Mouse (Mus musculus) heart, embryonic 16.5 days (tissue): ENCODE results near the gene Pola1. TPM values are rescaled to one million over a fixed set of nuclear protein-coding genes. Genes with fewer than 3 reads are reported as not detected.
"Not testable (repeated sequence)": the region's sequence is repeated elsewhere in the genome, so short reads cannot be mapped to it uniquely, and the experiment has no call there.

ENCODE experiments used
- ATAC-seq: fragments of 200-750 bp; cut with Nextera tagmentation; replicated peaks from 2 replicates; pipeline ENCODE4 v1.8.0; 2017; ENCODE audit warnings: moderate number of reproducible peaks; ENCODE audit not compliant: insufficient read depth, low FRiP score; ENCODE audit errors: extremely low read depth
- H3K27ac ChIP-seq: fragments of 300-500 bp; sonication (generic); 2 replicates; pipeline ENCODE4 v1.5.1; 2014; ENCODE audit warnings: mild to moderate bottlenecking, low read length, control low read depth, moderate library complexity
- H3K27me3 ChIP-seq: fragments of 300-500 bp; sonication (generic); 2 replicates; pipeline ENCODE4 v1.6.1; 2014; ENCODE audit warnings: low read length, mixed read lengths; ENCODE audit not compliant: control insufficient read depth, insufficient read depth
- H3K36me3 ChIP-seq: fragments of 300-500 bp; sonication (generic); 2 replicates; pipeline ENCODE4 v1.6.1; 2014; ENCODE audit not compliant: control insufficient read depth, insufficient read depth
- H3K4me1 ChIP-seq: fragments of 300-500 bp; sonication (generic); 2 replicates; pipeline ENCODE4 v1.6.1; 2014; ENCODE audit warnings: low read length, mixed read lengths; ENCODE audit not compliant: control insufficient read depth, insufficient read depth
- H3K4me2 ChIP-seq: fragments of 300-500 bp; sonication (generic); 2 replicates; pipeline ENCODE4 v1.6.1; 2014; ENCODE audit warnings: low read depth, mild to moderate bottlenecking, control low read depth, low read length
- H3K4me3 ChIP-seq: fragments of 300-500 bp; sonication (generic); 2 replicates; pipeline ENCODE4 v1.5.1; 2014; ENCODE audit warnings: mild to moderate bottlenecking, control low read depth, low read length
- H3K9ac ChIP-seq: fragments of 300-500 bp; sonication (generic); 2 replicates; pipeline ENCODE4 v1.6.1; 2014; ENCODE audit warnings: low read length, control low read depth
- H3K9me3 ChIP-seq: fragments of 300-500 bp; sonication (generic); replicated peaks from 2 replicates; pipeline ENCODE4 v1.6.1; 2016; ENCODE audit warnings: low read length; ENCODE audit not compliant: control insufficient read depth
- WGBS: fragments of 180-500 bp; shearing (Covaris S2); extraction: QIAGEN DNeasy Blood & Tissue Kit; methylation state at CpG from one replicate; pipeline ENCODE4 v1.1.7; 2014; 5-methylcytosine and 5-hydroxymethylcytosine counted together
- polyA plus RNA-seq: library from polyadenylated mRNA; unstranded; fragments of >200 nt; fragmentation: Nextera tagmentation; extraction: Ambion mirVana; gene quantifications from 2 replicates; pipeline ENCODE4 v1.2.1, GENCODE M21; 2015

The Pola1 gene
- polyA plus RNA-seq, 1 experiment from 2014 or later: 11.6 TPM

DNA sequence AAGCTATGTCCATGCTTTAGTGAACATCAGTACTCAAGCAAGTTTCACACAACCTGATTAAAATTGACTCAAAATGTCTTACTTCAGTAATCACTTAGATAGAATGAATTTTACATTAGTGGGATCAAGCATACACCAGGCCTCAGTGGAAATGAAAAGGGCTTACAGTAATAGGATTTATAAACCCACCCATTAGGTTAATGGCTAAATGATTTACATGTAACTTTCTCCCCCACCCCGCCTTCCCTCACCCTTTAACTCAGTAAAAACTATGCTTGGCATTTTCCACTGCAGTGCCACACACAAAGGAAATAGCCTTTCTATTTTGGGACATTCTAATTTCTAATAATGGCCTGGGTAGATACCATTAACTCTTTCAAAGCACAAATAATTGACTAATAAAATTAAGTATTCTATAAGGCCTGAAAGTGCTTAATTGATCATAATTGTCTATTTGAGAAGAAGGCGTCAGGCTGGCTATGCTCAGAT lies 129.0 kb downstream of the Pola1 start:
- Histone ChIP-seq H3K4me1 (no peaks in the 10 kb centered on the region), H3K27me3 (no peaks in the 10 kb centered on the region), H3K9me3 (no peaks in the 10 kb centered on the region), H3K4me3 (no peak overlapping the region), H3K27ac (peak overlapping the region; percentile 71), H3K4me2 (0 out of 2 replicates have a peak overlapping the region, but pooled peaks have one; percentile 9), H3K9ac (no peak overlapping the region), H3K36me3 (no peaks in the 10 kb centered on the region)
- WGBS: 48% methylated on average over 2 of the region's 2 CpGs
- no peak for ATAC-seq

DNA sequence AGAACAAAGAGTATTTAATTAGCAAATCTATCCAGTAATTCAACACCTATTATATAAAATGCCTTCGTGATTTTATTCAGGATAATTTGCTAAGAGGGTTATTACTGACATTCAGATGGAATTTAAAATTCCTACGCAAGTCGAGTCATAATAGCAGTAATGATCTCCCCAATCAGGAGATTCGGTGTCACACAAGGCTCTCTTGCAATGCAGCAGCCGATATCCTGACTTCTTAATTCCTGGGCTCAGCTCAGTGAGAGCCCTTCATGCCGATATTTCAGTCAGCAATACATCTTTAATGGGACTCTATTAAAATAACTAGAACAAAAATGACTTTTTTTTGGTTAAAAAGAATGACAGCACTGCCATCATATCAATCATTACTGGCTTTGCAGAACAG lies 134.4 kb downstream of the Pola1 start:
- H3K27ac ChIP-seq: no peak overlapping the region
- H3K4me2 ChIP-seq: no peak overlapping the region
- no peaks in the 10 kb centered on the region for H3K9me3 ChIP-seq
- 84% methylated on average over 6 of the region's 6 CpGs for WGBS
- no peak overlapping the region for H3K4me3 ChIP-seq
- ATAC-seq: no peak
- H3K36me3 ChIP-seq: no peaks in the 10 kb centered on the region
- no peak overlapping the region for H3K9ac ChIP-seq
- H3K27me3 ChIP-seq: no peaks in the 10 kb centered on the region
- H3K4me1 ChIP-seq: no peaks in the 10 kb centered on the region

DNA sequence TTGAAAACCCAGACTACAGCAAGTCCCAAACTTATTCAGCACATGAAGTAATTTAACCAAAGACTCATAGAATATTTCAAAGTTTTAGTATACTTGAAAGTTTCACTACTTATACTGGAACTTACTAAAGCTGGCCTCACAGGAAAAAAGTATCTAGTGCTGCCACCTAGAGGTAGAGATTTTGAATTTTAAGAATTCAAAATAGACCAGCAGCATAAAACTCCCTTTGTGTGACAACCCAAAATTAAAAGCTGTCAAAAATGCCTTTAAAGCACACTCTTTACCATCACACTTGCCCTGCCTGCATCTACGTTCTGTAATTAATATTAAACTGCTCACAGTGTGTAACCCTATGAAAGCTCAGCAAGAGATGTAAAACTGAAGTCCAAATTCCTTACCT lies 166.2 kb downstream of the Pola1 start:
- no peak for ATAC-seq
- Histone ChIP-seq H3K27ac (no peak overlapping the region), H3K27me3 (no peaks in the 10 kb centered on the region), H3K9me3 (no peaks in the 10 kb centered on the region), H3K36me3 (no peaks in the 10 kb centered on the region), H3K4me3 (no peak overlapping the region), H3K9ac (no peak overlapping the region), H3K4me1 (no peaks in the 10 kb centered on the region), H3K4me2 (no peak overlapping the region)
- 35% methylated on average over 1 of the region's 1 CpGs for WGBS

DNA sequence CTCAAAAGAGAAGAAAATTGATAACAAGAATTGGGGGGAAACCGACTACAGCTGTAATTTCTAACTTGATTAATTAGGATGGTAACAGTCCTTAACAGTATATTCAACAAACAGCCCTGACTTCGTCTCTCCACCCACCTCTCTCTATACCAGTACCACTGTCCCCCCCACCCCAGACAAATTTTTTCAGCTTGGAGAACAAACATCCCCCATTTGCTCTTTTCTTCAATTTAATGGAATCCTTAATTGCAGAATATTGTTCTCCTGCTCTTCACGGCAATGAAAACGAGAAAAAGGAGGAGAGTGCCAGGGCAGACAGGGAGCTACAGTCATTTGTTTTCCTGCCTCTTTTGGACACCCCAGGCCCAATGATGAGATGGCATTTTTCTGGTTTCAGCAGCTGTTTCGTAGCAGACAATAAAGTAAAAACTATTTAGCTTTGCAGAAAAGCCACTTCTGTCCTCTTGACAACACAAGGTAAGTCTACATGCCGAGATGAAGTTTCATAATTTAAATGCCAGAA lies 202.2 kb downstream of the Pola1 start:
- Histone ChIP-seq H3K4me2 (no peak overlapping the region), H3K36me3 (no peaks in the 10 kb centered on the region), H3K4me3 (no peak overlapping the region), H3K9me3 (no peaks in the 10 kb centered on the region), H3K27me3 (no peaks in the 10 kb centered on the region), H3K9ac (no peak overlapping the region), H3K27ac (no peak overlapping the region), H3K4me1 (no peaks in the 10 kb centered on the region)
- WGBS: 73% methylated on average over 6 of the region's 6 CpGs
- ATAC-seq: no peak

DNA sequence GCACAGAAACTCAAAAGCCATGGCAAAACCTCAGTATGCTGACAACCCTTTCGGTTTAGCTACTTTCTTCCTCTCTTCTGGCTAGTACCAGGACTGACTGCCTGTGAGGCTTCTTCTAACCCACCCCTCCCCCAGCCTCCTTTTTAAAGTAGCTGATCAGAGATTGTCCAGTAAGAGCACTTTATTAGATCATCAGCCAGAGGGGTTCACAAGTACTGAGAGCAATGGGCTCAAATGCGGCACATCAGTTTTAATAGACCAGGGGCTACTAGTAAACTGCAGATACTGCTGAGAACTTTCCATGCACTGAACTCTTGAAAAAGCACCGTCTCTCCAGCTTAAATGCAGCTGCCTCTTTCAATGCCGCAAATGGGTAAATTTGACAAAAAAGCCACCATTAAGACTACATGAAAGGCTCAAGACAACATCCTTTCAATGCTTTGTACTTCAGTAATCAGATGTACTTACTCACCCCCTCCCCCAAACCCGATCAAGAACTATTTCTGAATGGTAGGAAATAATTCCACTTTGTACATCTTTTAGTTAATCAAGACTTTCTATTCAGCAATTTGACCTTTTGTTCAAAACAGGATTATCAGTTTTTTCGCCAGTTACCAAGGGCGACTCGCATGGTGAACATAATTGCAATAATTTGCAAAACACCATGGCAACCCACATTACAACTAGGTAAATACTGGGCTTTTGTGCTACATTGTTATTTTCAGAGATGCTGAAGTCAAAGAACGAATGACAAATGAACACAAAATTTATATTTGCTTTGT lies 202.8 kb downstream of the Pola1 start:
- H3K4me3 ChIP-seq: no peak overlapping the region
- no peak overlapping the region for H3K4me2 ChIP-seq
- H3K9ac ChIP-seq: no peak overlapping the region
- no peak overlapping the region for H3K27ac ChIP-seq
- no peaks in the 10 kb centered on the region for H3K36me3 ChIP-seq
- no peaks in the 10 kb centered on the region for H3K27me3 ChIP-seq
- no peak for ATAC-seq
- WGBS: 84% methylated on average over 9 of the region's 9 CpGs
- no peaks in the 10 kb centered on the region for H3K4me1 ChIP-seq
- no peaks in the 10 kb centered on the region for H3K9me3 ChIP-seq

DNA sequence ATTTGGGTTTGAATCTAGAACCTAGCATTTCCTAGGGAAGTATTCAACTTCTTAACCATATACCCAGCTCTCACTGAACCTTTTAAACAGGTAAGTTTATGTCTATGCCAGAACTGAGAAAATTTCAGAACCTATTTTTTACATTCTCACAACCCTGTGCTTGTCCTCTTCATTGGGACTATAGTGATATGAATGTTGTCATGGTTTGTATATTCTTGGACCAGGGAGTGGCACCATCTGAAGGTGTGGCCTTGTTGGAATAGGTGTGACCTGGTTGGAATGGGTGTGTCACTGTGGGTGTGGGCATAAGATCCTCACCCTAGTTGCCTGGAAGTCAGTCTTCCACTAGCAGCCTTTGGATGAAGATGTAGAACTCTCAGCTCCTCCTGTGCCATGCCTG lies 231.1 kb downstream of the Pola1 start:
- H3K36me3 ChIP-seq, H3K9ac ChIP-seq, H3K4me2 ChIP-seq, H3K27me3 ChIP-seq, H3K4me3 ChIP-seq, ATAC-seq, H3K4me1 ChIP-seq, H3K9me3 ChIP-seq, H3K27ac ChIP-seq: not testable (repeated sequence)

DNA sequence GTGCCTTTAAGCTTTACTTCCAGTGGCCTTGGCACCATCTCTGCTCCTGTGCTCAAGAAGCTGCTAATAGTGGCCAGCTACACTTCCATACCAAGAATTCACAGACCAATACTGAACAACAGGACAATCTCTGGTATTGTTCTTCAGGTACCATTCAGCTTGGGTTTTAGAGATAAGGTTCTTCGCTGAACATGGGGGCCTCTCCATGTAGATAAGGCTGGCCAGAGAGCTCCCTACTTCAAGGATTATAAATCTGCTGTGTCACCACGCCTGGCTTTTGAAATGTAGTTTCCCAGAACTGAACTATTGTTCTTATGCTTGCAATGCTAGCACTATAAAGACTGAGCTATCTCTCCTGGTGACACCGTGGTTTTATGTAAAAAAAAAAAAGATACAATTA lies 234.9 kb downstream of the Pola1 start:
- H3K27ac ChIP-seq: no peak overlapping the region
- ATAC-seq: no peak
- 58% methylated on average over 3 of the region's 3 CpGs for WGBS
- no peaks in the 10 kb centered on the region for H3K36me3 ChIP-seq
- H3K27me3 ChIP-seq: no peaks in the 10 kb centered on the region
- H3K4me3 ChIP-seq: no peak overlapping the region
- H3K9me3 ChIP-seq: no peaks in the 10 kb centered on the region
- no peak overlapping the region for H3K4me2 ChIP-seq
- H3K9ac ChIP-seq: no peak overlapping the region
- no peaks in the 10 kb centered on the region for H3K4me1 ChIP-seq

DNA sequence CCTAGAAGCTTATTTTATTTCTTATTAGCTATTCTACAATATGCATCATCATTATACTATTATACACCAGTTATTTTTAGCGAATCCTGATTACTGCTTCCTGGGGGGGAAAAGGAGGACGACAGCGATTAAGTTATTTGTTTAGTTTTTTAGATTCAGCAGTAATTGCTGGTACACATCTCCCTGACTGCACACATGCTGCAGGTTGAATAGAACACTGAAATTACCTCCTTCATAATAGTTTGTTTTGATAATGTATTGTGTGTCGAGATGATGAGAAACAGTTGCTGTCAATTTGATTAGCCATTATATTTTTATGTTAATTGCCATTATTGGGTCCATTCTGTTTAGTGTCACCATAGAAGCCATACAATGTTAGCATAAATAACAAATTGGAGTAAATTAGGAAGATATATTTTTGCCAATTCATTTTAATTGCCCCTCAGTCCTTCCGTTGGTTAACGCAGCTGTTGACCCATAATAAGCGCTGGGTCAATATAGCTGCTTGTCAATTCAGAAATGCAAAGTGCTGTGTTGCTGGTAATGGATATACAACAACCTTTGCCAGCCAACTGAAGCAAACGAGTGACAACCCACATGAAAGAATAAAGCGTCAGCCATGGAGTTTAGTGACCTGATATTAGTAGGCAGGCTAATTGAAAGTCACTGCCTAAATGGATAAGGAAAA lies 254.5 kb downstream of the Pola1 start:
- Histone ChIP-seq H3K4me3 (no peak overlapping the region), H3K9ac (no peak overlapping the region), H3K4me1 (no peaks in the 10 kb centered on the region), H3K4me2 (no peak overlapping the region), H3K9me3 (no peaks in the 10 kb centered on the region), H3K36me3 (no peaks in the 10 kb centered on the region), H3K27ac (no peak overlapping the region), H3K27me3 (no peaks in the 10 kb centered on the region)
- WGBS: 87% methylated on average over 9 of the region's 9 CpGs
- ATAC-seq: no peak

DNA sequence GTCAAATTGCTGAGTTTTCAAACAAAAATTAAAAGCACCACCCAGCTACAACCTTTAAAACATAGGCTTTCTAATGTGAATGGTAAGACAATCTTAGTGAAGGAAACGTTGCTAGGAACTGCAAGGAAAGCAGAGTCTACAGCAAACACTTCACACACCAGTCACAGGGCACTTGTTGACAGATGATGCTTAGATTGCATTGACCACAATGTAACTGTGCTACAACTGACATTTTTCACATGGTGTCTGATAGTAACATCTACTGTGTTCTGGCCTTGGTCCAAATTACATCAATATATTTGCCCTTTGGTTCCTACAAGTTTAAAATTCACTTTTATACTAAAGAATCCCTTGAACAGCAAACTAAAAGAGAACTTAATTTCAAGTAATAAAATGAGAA lies 258.5 kb downstream of the Pola1 start:
- Histone ChIP-seq H3K4me3 (no peak overlapping the region), H3K4me1 (no peaks in the 10 kb centered on the region), H3K27me3 (no peaks in the 10 kb centered on the region), H3K36me3 (no peaks in the 10 kb centered on the region), H3K4me2 (no peak overlapping the region), H3K9me3 (no peaks in the 10 kb centered on the region), H3K9ac (no peak overlapping the region), H3K27ac (no peak overlapping the region)
- ATAC-seq: no peak
- WGBS: 29% methylated on average over 1 of the region's 1 CpGs
